In the genomic region with DNA sequence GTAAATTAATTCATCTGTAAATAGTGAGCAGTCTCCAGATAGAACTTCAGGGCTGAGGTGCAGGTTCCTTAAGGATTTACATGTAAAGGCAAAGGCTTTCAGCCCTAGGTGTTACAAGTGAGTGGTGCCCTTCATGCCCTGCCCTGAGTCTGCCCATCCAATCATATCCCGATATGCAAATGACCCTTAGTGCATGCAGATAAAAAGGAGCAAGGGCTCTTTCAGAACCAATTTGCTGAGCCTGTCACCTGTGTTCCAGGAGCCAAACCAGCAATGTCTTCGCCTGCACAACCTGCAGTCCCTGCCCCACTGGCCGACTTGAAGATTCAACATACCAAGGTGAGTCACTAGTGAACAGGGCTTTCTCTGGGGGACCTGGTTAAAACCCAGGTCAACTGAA, we compare ENCODE assay signal across 8 mouse cellular contexts.
DNase-seq lines count a peak whose midpoint lies in the region; ATAC-seq lines count a peak whose summit lies in the region.

No protein-coding gene starts in this region.

- H3K4me3 ChIP-seq in forebrain, embryonic 11.5 days (ENCODE audit: low read depth, low read length): no peak overlapping the region

- no peak overlapping the region for H3K4me2 ChIP-seq in forebrain, embryonic 11.5 days (ENCODE audit: low read depth, low read length, severe bottlenecking)

- no peaks in the 10 kb centered on the region for H3K36me3 ChIP-seq in forebrain, embryonic 11.5 days (ENCODE audit: control insufficient read depth, insufficient read depth, low read length)

- peak; percentile 29 for DNase-seq in adrenal gland, postnatal 14 days
- DNase-seq in kidney, postnatal 36 days: peak; percentile 59 to 71
- DNase-seq in ovary, adult 18-20 months (ENCODE audit: low spot score): peak; percentile 75
- no peak for DNase-seq in cerebellum, adult 18-20 months
- DNase-seq in gastrocnemius, postnatal 10 days: no peak
- no peak for DNase-seq in thymus, postnatal 10 days (ENCODE audit: low spot score in 2 of 2)
- no peak for DNase-seq in forebrain, embryonic 11.5 days (ENCODE audit: low spot score)

- 54% methylated on average over 3 of the region's 3 CpGs for WGBS in forebrain, embryonic 11.5 days

- peak; percentile 63 for ATAC-seq in granulocyte monocyte progenitor cell, adult 5-6 weeks (replicated peaks; ENCODE audit: poor library complexity, severe bottlenecking)
- ATAC-seq in forebrain, embryonic 11.5 days (replicated peaks; ENCODE audit: low FRiP score): no peak

- no peak overlapping the region for H3K27ac ChIP-seq in forebrain, embryonic 11.5 days (ENCODE audit: low read depth, low read length)

- H3K9ac ChIP-seq in forebrain, embryonic 11.5 days (ENCODE audit: low read length): no peak overlapping the region

- H3K9me3 ChIP-seq in forebrain, embryonic 11.5 days (ENCODE audit: control insufficient read depth, low read length): no peaks in the 10 kb centered on the region

- no peaks in the 10 kb centered on the region for H3K4me1 ChIP-seq in forebrain, embryonic 11.5 days (replicated peaks; ENCODE audit: control insufficient read depth, insufficient read depth, low read length)

- H3K27me3 ChIP-seq in forebrain, embryonic 11.5 days (ENCODE audit: control insufficient read depth, insufficient read depth, low read length): no peaks in the 10 kb centered on the region

Comparison
In these comparisons a context has a peak if more than half of its experiments do, and no peak if none do; other contexts are left out.
1. DNase-seq: peak in adrenal gland, postnatal 14 days (single experiment), kidney, postnatal 36 days (2 of 2) and ovary, adult 18-20 months (single experiment); none in cerebellum, adult 18-20 months (0 of 2), gastrocnemius, postnatal 10 days (single experiment), thymus, postnatal 10 days (0 of 2) and forebrain, embryonic 11.5 days (single experiment).